Mouse (Mus musculus): ENCODE measurements around the gene Hnrnpul1. TPM values are rescaled to one million over a fixed set of nuclear protein-coding genes. Genes with fewer than 3 reads are reported as not detected.
A peak's percentile ranks its signal among the peaks of the same experiment; 100 is the strongest.

Hnrnpul1 gene
- polyA plus RNA-seq, 1 experiment from 2014 or later, result 38.8 TPM

GRCm38 (mm10) chr7:25687811-25688401 lies 66.7 kb downstream of the Hnrnpul1 start:
- Histone ChIP-seq H3K27me3 (replicated peaks) (peaks cover 29% of the 10 kb centered on the region), H3K9me3 (no peaks in the 10 kb centered on the region), H3K27ac (replicated peaks) (peak overlapping the region; percentile 87), H3K4me3 (peak overlapping the region; percentile 67), H3K36me3 (peaks cover 22% of the 10 kb centered on the region), H3K4me2 (peak overlapping the region; percentile 88), H3K4me1 (peaks cover 44% of the 10 kb centered on the region), H3K9ac (peak overlapping the region; percentile 88)
- WGBS, result 1% methylated on average over 47 of the region's 47 CpGs
- no peak; the same call in 1 of the 2 replicates for ATAC-seq (ENCODE audit: extremely low read depth, insufficient number of reproducible peaks, low FRiP score, low TSS enrichment)

DNA sequence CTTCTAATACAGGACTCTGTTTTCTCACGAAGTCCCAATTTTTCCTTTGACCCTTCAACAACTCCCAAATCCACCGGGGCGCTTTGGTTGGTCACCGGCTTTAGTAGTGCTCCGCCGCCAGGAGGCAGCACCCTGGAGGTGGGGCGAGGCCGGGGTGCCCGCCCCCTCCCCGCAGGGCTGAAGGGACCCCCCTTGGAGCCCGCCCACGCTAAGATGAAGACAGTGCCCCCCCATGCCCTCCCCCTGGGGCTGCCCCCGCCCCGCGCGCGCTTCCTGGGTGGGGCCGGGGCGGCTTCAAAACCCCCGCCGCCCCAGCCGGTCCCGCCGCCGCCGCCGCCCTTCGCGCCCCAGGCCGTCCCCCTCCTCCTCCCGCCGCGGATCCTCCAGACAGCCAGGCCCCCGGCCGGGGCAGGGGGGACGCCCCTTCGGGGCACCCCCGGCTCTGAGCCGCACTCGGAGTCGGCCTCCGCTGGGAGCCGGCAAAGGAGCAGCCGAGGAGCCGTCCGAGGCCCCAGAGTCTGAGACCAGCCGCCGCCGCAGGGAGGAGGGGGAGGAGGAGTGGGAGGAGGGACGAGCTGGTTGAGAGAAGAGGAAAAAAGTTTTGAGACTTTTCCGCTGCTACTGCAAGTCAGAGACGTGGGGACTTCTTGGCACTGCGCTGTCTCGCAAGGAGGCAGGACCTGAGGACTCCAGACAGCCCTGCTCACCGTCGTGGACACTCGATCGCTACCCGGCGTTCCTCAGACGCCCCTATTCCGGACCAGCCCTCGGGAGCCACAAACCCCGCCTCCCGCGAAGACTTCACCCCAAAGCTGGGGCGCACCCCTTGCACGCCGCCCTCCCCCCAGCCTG lies 67.7 kb downstream of the Hnrnpul1 start, which contains the start of gene Tgfb1:
Gene Tgfb1 (plus strand): TSS at position 323 of the 852 bp plus-strand sequence.
- no peaks in the 10 kb centered on the region for H3K9me3 ChIP-seq
- H3K4me1 ChIP-seq, result peaks cover 45% of the 10 kb centered on the region
- peaks cover 15% of the 10 kb centered on the region for H3K36me3 ChIP-seq
- peaks cover 29% of the 10 kb centered on the region for H3K27me3 ChIP-seq (replicated peaks)
- peak within 1 kb of the TSS; percentile 87 for H3K27ac ChIP-seq (replicated peaks)
- peak within 1 kb of the TSS; percentile 67 for H3K4me3 ChIP-seq
- ATAC-seq (ENCODE audit: extremely low read depth, insufficient number of reproducible peaks, low FRiP score, low TSS enrichment), result peak; percentile 39
- H3K9ac ChIP-seq, result peak within 1 kb of the TSS; percentile 88
- 1% methylated on average over 54 of the region's 69 CpGs for WGBS
- peak within 1 kb of the TSS; percentile 88 for H3K4me2 ChIP-seq

DNA sequence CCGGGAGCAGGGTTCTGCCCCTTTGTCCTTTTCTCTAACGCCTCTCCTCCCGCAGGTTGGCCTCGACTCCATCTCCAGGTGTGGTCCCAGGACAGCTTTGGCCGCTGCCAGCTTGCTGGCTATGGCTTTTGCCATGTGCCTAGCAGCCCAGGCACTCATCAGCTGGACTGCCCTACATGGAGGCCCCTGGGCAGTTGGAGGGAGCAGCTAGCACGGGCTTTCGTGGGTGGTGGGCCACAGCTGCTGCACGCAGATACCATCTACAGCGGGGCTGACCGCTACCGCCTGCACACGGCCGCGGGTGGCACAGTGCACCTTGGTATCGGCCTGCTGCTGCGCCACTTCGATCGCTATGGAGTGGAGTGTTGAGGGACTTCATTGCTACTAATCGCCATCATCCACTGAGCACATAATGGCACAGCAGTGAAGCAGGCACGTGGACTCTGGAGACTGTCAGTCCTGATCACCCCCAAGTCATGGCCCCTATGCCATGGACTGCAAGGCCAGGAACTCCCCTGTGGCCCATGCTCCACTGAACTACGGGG lies 68.6 kb downstream of the Hnrnpul1 start:
- Histone ChIP-seq H3K27ac (replicated peaks) (peak overlapping the region; percentile 87; the same call in 1 of the 2 replicates), H3K9ac (peak overlapping the region; percentile 88), H3K4me2 (peak overlapping the region; percentile 88), H3K4me1 (peaks cover 54% of the 10 kb centered on the region), H3K4me3 (peak overlapping the region; percentile 67), H3K36me3 (peaks cover 12% of the 10 kb centered on the region; the same call in 1 of the 2 replicates), H3K9me3 (no peaks in the 10 kb centered on the region), H3K27me3 (replicated peaks) (peaks cover 27% of the 10 kb centered on the region)
- no peak for ATAC-seq (ENCODE audit: extremely low read depth, insufficient number of reproducible peaks, low FRiP score, low TSS enrichment)
- 63% methylated on average over 21 of the region's 21 CpGs for WGBS

DNA sequence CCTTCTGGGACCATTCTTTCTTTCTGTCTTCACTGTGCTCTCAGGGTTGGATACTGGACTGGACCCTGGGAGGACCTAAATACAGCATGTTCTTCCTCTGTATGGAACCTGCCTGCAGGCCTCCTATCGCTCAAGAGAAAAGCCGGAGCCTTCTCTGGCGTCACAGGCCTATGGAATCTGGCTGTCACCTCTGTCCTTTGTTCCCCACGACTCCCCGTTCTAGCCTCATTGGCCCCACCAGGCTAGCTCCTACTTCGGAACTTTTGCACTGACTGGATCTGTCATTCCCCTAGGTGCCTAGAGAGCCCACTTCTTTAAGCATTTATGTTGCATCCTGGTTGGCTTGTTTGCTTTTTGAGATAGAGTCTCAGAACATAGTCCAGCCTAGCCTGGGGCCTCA lies 69.9 kb downstream of the Hnrnpul1 start:
- no peak for ATAC-seq (ENCODE audit: extremely low read depth, insufficient number of reproducible peaks, low FRiP score, low TSS enrichment)
- WGBS, result 79% methylated on average over 6 of the region's 6 CpGs
- Histone ChIP-seq H3K4me2 (no peak overlapping the region), H3K27ac (replicated peaks) (no peak overlapping the region), H3K27me3 (replicated peaks) (peaks cover 16% of the 10 kb centered on the region), H3K4me1 (peaks cover 57% of the 10 kb centered on the region), H3K36me3 (peaks cover 12% of the 10 kb centered on the region; the same call in 1 of the 2 replicates), H3K9ac (no peak overlapping the region), H3K4me3 (no peak overlapping the region), H3K9me3 (no peaks in the 10 kb centered on the region)

- Histone ChIP-seq H3K36me3 (peaks cover 12% of the 10 kb centered on the region; the same call in 1 of the 2 replicates), H3K4me1 (peaks cover 49% of the 10 kb centered on the region), H3K4me2 (no peak overlapping the region), H3K27me3 (replicated peaks) (peaks cover 22% of the 10 kb centered on the region), H3K4me3 (no peak overlapping the region), H3K9ac (no peak overlapping the region), H3K27ac (replicated peaks) (0 out of 2 replicates have a peak overlapping the region, but pooled peaks have one; percentile 15), H3K9me3 (no peaks in the 10 kb centered on the region)
- ATAC-seq (ENCODE audit: extremely low read depth, insufficient number of reproducible peaks, low FRiP score, low TSS enrichment), result no peak
- 37% methylated on average over 7 of the region's 7 CpGs for WGBS
These were observed 70.9 kb downstream of the Hnrnpul1 start for GRCm38 (mm10) chr7:25683474-25684180.

- Histone ChIP-seq H3K4me3 (peak overlapping the region; percentile 71), H3K4me2 (peak overlapping the region; percentile 72), H3K9me3 (no peaks in the 10 kb centered on the region), H3K27me3 (replicated peaks) (peaks cover 28% of the 10 kb centered on the region), H3K36me3 (peaks cover 12% of the 10 kb centered on the region; the same call in 1 of the 2 replicates), H3K9ac (peak overlapping the region; percentile 44; the same call in 1 of the 2 replicates), H3K4me1 (peaks cover 36% of the 10 kb centered on the region), H3K27ac (replicated peaks) (peak overlapping the region; percentile 93)
- 54% methylated on average over 15 of the region's 15 CpGs for WGBS
- no peak for ATAC-seq (ENCODE audit: extremely low read depth, insufficient number of reproducible peaks, low FRiP score, low TSS enrichment)
These were observed 73.0 kb downstream of the Hnrnpul1 start for GRCm38 (mm10) chr7:25681341-25682231.

DNA sequence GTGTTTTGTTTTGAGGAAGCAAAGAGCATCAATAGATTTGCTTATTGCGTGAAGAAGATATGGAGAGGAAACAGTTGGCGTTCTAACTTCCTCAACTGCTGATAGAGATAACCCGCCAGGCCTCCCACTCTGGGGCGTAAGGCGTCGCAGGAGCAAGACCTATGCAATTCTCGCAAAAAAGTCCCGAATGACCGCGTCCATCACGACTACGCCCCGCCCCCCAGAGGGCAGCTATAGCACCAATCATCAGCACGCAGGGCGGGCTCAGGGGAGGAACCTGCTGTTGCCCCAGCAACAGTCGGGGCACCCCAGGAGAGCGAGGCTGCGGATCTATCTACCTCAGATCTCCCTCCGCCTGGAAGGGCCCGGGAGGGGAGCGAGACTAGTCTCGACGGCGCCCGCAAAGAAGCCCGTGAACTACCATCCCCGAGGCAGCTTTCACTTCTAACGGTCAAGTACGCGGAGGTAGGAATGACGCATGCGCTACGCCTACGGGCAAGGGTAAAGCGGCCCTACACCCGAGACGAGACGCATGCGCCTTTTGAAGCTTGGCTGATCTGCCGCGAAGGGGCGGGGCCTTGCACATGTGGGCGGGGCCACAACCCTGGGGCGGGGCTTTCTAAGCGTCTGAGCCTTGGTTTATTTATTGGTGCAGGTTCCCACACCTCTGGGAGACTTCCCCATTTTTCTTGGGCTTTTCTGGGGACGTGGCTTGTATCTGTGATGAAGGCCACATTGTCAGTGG lies 73.9 kb downstream of the Hnrnpul1 start, which contains the start of gene B9d2:
Gene B9d2 (plus strand): TSS at position 267 of the 745 bp plus-strand sequence.
- Histone ChIP-seq H3K9ac (peak within 1 kb of the TSS; percentile 84), H3K4me2 (peak within 1 kb of the TSS; percentile 72), H3K36me3 (peaks cover 12% of the 10 kb centered on the region; the same call in 1 of the 2 replicates), H3K4me3 (peak within 1 kb of the TSS; percentile 71), H3K27ac (replicated peaks) (peak within 1 kb of the TSS; percentile 93), H3K27me3 (replicated peaks) (peaks cover 31% of the 10 kb centered on the region), H3K9me3 (no peaks in the 10 kb centered on the region), H3K4me1 (peaks cover 34% of the 10 kb centered on the region)
- ATAC-seq (ENCODE audit: extremely low read depth, insufficient number of reproducible peaks, low FRiP score, low TSS enrichment), result peak; percentile 89
- WGBS, result under 1% methylated on average over 46 of the region's 46 CpGs

DNA sequence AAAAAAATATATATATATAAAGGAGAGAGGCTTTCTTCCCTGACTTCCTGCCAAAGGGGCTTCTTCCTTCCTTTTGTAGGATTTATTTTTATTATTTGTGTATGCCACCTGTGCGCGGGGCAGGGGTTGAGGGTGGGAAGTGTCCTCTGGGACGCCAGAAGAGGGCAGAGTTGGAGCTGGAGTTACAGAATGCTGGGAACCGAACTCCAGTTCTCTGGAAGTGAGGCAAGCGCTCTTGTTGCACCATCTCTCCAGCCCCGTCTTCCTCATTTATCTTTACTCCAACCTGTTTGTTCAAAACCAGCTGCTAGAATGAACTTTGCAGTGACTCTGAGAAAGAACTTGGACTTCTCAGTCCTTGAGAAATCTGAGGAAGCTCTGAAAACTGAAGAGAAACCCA lies 74.6 kb downstream of the Hnrnpul1 start:
- WGBS, result 11% methylated on average over 6 of the region's 6 CpGs
- peak overlapping the region; percentile 84 for H3K9ac ChIP-seq

DNA sequence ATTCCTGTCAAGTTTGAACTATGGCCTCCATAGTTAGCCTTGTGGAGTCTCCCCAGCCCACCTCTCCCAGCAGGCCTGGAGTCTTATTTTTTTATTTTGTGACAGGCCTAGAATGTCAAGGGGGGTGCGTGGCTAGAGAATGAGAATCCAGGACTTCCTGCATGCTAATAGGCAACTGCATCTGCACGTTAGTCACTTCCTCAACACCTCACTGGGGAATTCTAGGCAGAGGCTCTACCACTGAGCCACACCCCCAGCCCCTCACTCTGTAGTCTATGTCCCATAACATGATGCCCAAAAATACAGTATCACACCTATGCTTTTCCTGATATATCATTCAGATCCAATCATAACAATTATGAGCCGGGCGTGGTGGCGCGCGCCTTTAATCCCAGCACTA lies 77.5 kb downstream of the Hnrnpul1 start:
- H3K4me3 ChIP-seq, result no peak overlapping the region
- WGBS, result 90% methylated on average over 7 of the region's 7 CpGs
- H3K4me1 ChIP-seq, result peaks cover 31% of the 10 kb centered on the region
- no peak for ATAC-seq (ENCODE audit: extremely low read depth, insufficient number of reproducible peaks, low FRiP score, low TSS enrichment)
- H3K4me2 ChIP-seq, result no peak overlapping the region
- peaks cover 58% of the 10 kb centered on the region for H3K27me3 ChIP-seq (replicated peaks)
- peaks cover 3% of the 10 kb centered on the region; the same call in 1 of the 2 replicates for H3K9me3 ChIP-seq
- H3K36me3 ChIP-seq, result no peaks in the 10 kb centered on the region
- peak overlapping the region; percentile 50; the same call in 1 of the 2 replicates for H3K27ac ChIP-seq (replicated peaks)
- H3K9ac ChIP-seq, result no peak overlapping the region

More for the DNA sequence above, 74.6 kb downstream of the Hnrnpul1 start:
- H3K4me1 ChIP-seq, result peaks cover 38% of the 10 kb centered on the region
- H3K4me2 ChIP-seq, result peak overlapping the region; percentile 72
- peak overlapping the region; percentile 93 for H3K27ac ChIP-seq (replicated peaks)
- H3K27me3 ChIP-seq (replicated peaks), result peaks cover 37% of the 10 kb centered on the region
- peak overlapping the region; percentile 71 for H3K4me3 ChIP-seq
- no peaks in the 10 kb centered on the region for H3K9me3 ChIP-seq
- peaks cover 12% of the 10 kb centered on the region; the same call in 1 of the 2 replicates for H3K36me3 ChIP-seq
- ATAC-seq (ENCODE audit: extremely low read depth, insufficient number of reproducible peaks, low FRiP score, low TSS enrichment), result no peak
